Mouse (Mus musculus): Measurements from ENCODE around the gene Chaf1a. TPM values are rescaled to one million over a fixed set of nuclear protein-coding genes. Genes with fewer than 3 reads are reported as not detected.

Chaf1a gene
- 6.3 and 6.8 TPM in 2 replicates for polyA plus RNA-seq (2012; rRNA removed)

GRCm38 (mm10) chr17:56040030-56040856 is at the start of gene Chaf1a:
Gene Chaf1a, plus strand, starts transcription at chr17:56040439.

GRCm38 (mm10) chr17:56005415-56006061 is 34.7 kb upstream of the Chaf1a start, which contains the start of the genes Stap2 and Mpnd:
Gene Stap2, minus strand, starts transcription at chr17:56005584.
Gene Mpnd, plus strand, starts transcription at chr17:56005711.

GRCm38 (mm10) chr17:56036176-56036900 is 3.9 kb upstream of the Chaf1a start, which contains the start of gene Sh3gl1:
Gene Sh3gl1, minus strand, starts transcription at chr17:56036635.

GRCm38 (mm10) chr17:56074827-56075208 is 34.6 kb downstream of the Chaf1a start, which contains the start of gene Ubxn6:
Gene Ubxn6, minus strand, starts transcription at chr17:56075028.

GRCm38 (mm10) chr17:56078880-56079795 is 38.9 kb downstream of the Chaf1a start, which contains the start of gene Hdgfl2:
Gene Hdgfl2, plus strand, starts transcription at chr17:56079634.

GRCm38 (mm10) chr17:56109219-56110051 is 69.2 kb downstream of the Chaf1a start, which contains the start of gene Plin4:
Gene Plin4, minus strand, starts transcription at chr17:56109803.

GRCm38 (mm10) chr17:56117251-56117710 is 77.0 kb downstream of the Chaf1a start, which contains the start of gene Plin5:
Gene Plin5, minus strand, starts transcription at chr17:56117596.

GRCm38 (mm10) chr17:56121826-56122225 is 81.6 kb downstream of the Chaf1a start, which contains the start of gene Lrg1:
Gene Lrg1, minus strand, starts transcription at chr17:56122001.

Other genes with a start within 250 kb of the Chaf1a start
- gene Zfp119a, start 161.5 kb upstream of the Chaf1a start, polyA plus RNA-seq (2012; rRNA removed): 0.96 and 1.3 TPM in 2 replicates
- gene Zfp959, start 148.3 kb upstream of the Chaf1a start, polyA plus RNA-seq (2012; rRNA removed): 2.8 and 3.5 TPM in 2 replicates
- gene Zfp119b, start 90.9 kb upstream of the Chaf1a start, polyA plus RNA-seq (2012; rRNA removed): 1.1 and 1.5 TPM in 2 replicates
- gene Ebi3, start 87.8 kb upstream of the Chaf1a start, polyA plus RNA-seq (2012; rRNA removed): 9.9 and 13.9 TPM in 2 replicates
- gene Yju2, start 81.3 kb upstream of the Chaf1a start, polyA plus RNA-seq (2012; rRNA removed): 4.5 and 5.0 TPM in 2 replicates
- 0.44 and 0.54 TPM in 2 replicates for gene Shd, start 70.0 kb upstream of the Chaf1a start, polyA plus RNA-seq (2012; rRNA removed)
- gene Fsd1, start 53.9 kb upstream of the Chaf1a start, polyA plus RNA-seq (2012; rRNA removed): 0.07 and 0.12 TPM in 2 replicates
- gene Stap2, start 34.9 kb upstream of the Chaf1a start, polyA plus RNA-seq (2012; rRNA removed): 15.6 and 16.5 TPM in 2 replicates
- gene Mpnd, start 34.7 kb upstream of the Chaf1a start, polyA plus RNA-seq (2012; rRNA removed): 28.4 and 34.8 TPM in 2 replicates
- gene Sh3gl1, start 3.8 kb upstream of the Chaf1a start, polyA plus RNA-seq (2012; rRNA removed): 36.6 and 39.4 TPM in 2 replicates
- gene Ubxn6, start 34.6 kb downstream of the Chaf1a start, polyA plus RNA-seq (2012; rRNA removed): 16.2 and 18.5 TPM in 2 replicates
- 21.8 and 24.8 TPM in 2 replicates for gene Hdgfl2, start 39.2 kb downstream of the Chaf1a start, polyA plus RNA-seq (2012; rRNA removed)
- gene Plin4, start 69.4 kb downstream of the Chaf1a start, polyA plus RNA-seq (2012; rRNA removed): 1.8 and 2.7 TPM in 2 replicates
- 30.3 and 41.4 TPM in 2 replicates for gene Plin5, start 77.2 kb downstream of the Chaf1a start, polyA plus RNA-seq (2012; rRNA removed)
- 27.0 and 30.1 TPM in 2 replicates for gene Lrg1, start 81.6 kb downstream of the Chaf1a start, polyA plus RNA-seq (2012; rRNA removed)
- 3.1 and 4.3 TPM in 2 replicates for gene Sema6b, start 99.9 kb downstream of the Chaf1a start, polyA plus RNA-seq (2012; rRNA removed)
- gene Tnfaip8l1, start 122.0 kb downstream of the Chaf1a start, polyA plus RNA-seq (2012; rRNA removed): 2.3 and 2.7 TPM in 2 replicates
- 55.4 and 56.7 TPM in 2 replicates for gene Mydgf, start 143.5 kb downstream of the Chaf1a start, polyA plus RNA-seq (2012; rRNA removed)
- gene Dpp9, start 178.5 kb downstream of the Chaf1a start, polyA plus RNA-seq (2012; rRNA removed): 16.5 and 19.1 TPM in 2 replicates
- 5.1 and 5.5 TPM in 2 replicates for gene Fem1a, start 216.4 kb downstream of the Chaf1a start, polyA plus RNA-seq (2012; rRNA removed)
- 6.8 and 8.0 TPM in 2 replicates for gene Ticam1, start 236.3 kb downstream of the Chaf1a start, polyA plus RNA-seq (2012; rRNA removed)

Measured in liver, embryonic 18 days (tissue).